Mouse (Mus musculus) heart, embryonic 12.5 days (tissue): ENCODE results near the gene Tmsb10. TPM values are rescaled to one million over a fixed set of nuclear protein-coding genes. Genes with fewer than 3 reads are reported as not detected.

Source experiments
- ATAC-seq: fragments of 200-750 bp; cut with Nextera tagmentation; 2 replicates; pipeline ENCODE4 v1.8.0; 2017; ENCODE audit warnings: moderate TSS enrichment, moderate library complexity; ENCODE audit not compliant: insufficient number of reproducible peaks, low FRiP score
- H3K27ac ChIP-seq: fragments of 300-500 bp; sonication (generic); 2 replicates; pipeline ENCODE4 v1.5.1; 2016; ENCODE audit warnings: mild to moderate bottlenecking, moderate library complexity; ENCODE audit not compliant: poor library complexity, severe bottlenecking
- H3K27me3 ChIP-seq: fragments of 300-500 bp; sonication (generic); replicated peaks from 2 replicates; pipeline ENCODE4 v1.6.1; 2016; ENCODE audit warnings: mild to moderate bottlenecking, moderate library complexity
- H3K36me3 ChIP-seq: fragments of 300-500 bp; sonication (generic); 2 replicates; pipeline ENCODE4 v1.6.1; 2016; ENCODE audit warnings: mild to moderate bottlenecking, moderate library complexity
- H3K4me1 ChIP-seq: fragments of 300-500 bp; sonication (generic); replicated peaks from 2 replicates; pipeline ENCODE4 v1.6.1; 2016; ENCODE audit warnings: mild to moderate bottlenecking
- H3K4me2 ChIP-seq: fragments of 300-500 bp; sonication (generic); 2 replicates; pipeline ENCODE4 v1.6.1; 2016; ENCODE audit warnings: mild to moderate bottlenecking, moderate library complexity
- H3K4me3 ChIP-seq: fragments of 300-500 bp; sonication (generic); 2 replicates; pipeline ENCODE4 v1.5.1; 2016; ENCODE audit warnings: mild to moderate bottlenecking
- H3K9ac ChIP-seq: fragments of 300-500 bp; sonication (generic); 2 replicates; pipeline ENCODE4 v1.6.1; 2016; ENCODE audit warnings: mild to moderate bottlenecking, moderate library complexity
- H3K9me3 ChIP-seq: fragments of 300-500 bp; sonication (generic); replicated peaks from 2 replicates; pipeline ENCODE4 v1.6.1; 2016; ENCODE audit warnings: mild to moderate bottlenecking, moderate library complexity
- WGBS: fragments of 180-500 bp; shearing (Covaris S2); methylation state at CpG from one replicate; pipeline ENCODE4 v1.1.7; 2016; 5-methylcytosine and 5-hydroxymethylcytosine counted together
- polyA plus RNA-seq: library from polyadenylated mRNA; unstranded; fragments of >200 nt; fragmentation: Nextera tagmentation; extraction: Ambion mirVana; gene quantifications from 2 replicates; pipeline ENCODE4 v1.2.1, GENCODE M21; 2016

Gene Tmsb10
- polyA plus RNA-seq, 1 experiment from 2014 or later = 2,375 TPM

DNA sequence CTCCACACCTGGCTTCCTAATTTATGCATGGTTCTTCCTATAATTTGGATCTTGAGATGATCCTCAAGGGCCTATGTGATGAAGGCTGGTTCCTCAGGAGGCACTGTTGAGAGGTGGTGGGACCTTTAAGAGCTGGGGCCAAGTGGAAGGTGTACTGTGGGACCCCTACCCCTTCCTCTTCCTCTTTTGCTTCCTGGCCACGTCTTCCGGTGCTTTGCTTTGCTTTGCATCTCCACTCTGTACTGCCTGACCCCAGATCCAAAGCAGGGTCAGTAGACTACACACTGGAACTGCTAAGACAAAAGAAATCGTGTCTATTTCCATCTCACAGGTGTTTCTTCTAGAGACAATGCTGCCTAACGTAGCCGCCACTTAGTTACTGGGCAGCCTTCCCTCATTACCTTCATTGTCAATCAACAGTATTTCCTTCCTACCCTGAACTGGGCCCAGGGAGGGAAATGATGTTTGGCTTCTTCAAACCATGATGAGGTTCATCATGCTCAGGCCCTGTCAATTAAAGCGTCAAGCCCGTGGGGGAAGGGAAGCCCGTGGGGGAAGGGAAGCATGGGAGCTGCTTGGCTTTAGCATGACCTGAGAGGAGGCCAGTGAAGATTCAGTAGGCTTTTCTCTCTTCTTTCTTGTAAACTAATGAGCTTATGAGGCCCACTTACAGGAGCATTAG lies 2.9 kb downstream of the Tmsb10 start:
- ATAC-seq = no peak
- Histone ChIP-seq H3K27ac (peak overlapping the region; percentile 43; the same call in 1 of the 2 replicates), H3K9ac (0 out of 2 replicates have a peak overlapping the region, but pooled peaks have one; percentile 8), H3K4me3 (peak overlapping the region; percentile 97), H3K4me1 (peaks cover 29% of the 10 kb centered on the region), H3K4me2 (peak overlapping the region; percentile 71), H3K27me3 (no peaks in the 10 kb centered on the region), H3K36me3 (no peaks in the 10 kb centered on the region), H3K9me3 (no peaks in the 10 kb centered on the region)
- WGBS = 49% methylated on average over 8 of the region's 8 CpGs

DNA sequence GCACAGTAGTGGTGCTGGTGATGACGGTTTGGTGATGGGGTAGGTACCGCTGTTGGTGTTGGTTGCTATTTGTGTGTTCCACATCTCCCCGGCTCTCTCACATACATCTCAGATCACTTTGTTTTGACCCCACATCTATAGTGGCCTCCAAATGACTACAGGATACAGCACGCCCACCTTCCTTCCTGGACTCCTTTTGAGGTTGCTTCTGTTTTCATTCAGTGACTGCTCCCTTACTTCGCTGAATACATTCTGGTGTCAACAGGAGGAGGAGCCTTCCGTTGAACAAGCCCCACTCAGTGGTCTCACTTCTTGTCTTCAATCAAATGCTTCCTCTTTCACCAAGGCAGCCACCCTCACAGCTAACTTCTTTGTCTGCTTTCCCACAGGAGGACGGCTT lies 3.8 kb downstream of the Tmsb10 start:
- H3K9me3 ChIP-seq = no peaks in the 10 kb centered on the region
- H3K9ac ChIP-seq = no peak overlapping the region
- peaks cover 29% of the 10 kb centered on the region for H3K4me1 ChIP-seq
- no peak for ATAC-seq
- WGBS = 58% methylated on average over 7 of the region's 7 CpGs
- no peaks in the 10 kb centered on the region for H3K27me3 ChIP-seq
- no peak overlapping the region for H3K4me3 ChIP-seq
- no peaks in the 10 kb centered on the region for H3K36me3 ChIP-seq
- H3K27ac ChIP-seq = no peak overlapping the region
- no peak overlapping the region for H3K4me2 ChIP-seq

DNA sequence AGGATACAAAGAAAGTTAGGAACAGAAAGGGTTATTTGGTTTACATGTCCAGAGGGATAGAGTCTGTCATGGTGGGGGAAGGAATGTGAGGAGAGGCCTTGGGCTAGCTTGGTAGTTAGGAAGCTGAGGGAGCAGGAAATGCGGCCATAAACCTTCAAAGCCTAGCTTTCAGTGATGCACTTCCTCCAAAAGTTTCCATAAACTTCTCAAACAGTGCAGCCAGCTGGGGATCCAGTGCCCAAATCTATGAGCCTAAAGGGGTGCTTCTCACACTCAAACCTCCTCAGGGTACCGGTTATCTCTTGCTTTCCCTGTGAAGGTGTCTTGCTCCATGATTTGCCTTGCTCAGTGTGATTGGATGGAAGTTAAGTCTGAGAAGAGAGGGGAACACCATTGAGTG lies 5.6 kb downstream of the Tmsb10 start:
- H3K9ac ChIP-seq = no peak overlapping the region
- no peaks in the 10 kb centered on the region for H3K36me3 ChIP-seq
- no peaks in the 10 kb centered on the region for H3K9me3 ChIP-seq
- H3K4me2 ChIP-seq = no peak overlapping the region
- no peak for ATAC-seq
- H3K4me1 ChIP-seq = peaks cover 23% of the 10 kb centered on the region
- WGBS = 73% methylated on average over 2 of the region's 2 CpGs
- H3K27me3 ChIP-seq = no peaks in the 10 kb centered on the region
- H3K27ac ChIP-seq = no peak overlapping the region
- H3K4me3 ChIP-seq = no peak overlapping the region

DNA sequence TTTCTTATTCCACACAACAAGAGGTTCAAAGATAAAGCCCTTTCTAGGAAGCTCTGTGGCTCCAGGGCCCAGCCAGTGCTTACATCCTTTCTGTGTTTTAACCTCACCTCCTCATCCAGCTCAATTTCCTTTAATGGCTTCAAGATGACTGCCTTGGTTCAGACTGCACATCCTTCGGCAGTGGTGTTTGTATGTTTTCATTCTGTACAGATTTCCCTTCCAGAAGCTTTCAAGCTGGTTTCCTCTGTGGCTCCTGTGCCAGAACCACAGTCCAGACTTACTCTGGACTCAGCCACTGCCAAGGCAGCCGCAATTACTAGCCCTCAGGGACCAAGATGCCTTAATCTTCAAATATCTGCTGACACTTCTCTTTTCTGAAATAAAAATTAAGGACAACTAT lies 6.3 kb downstream of the Tmsb10 start:
- Histone ChIP-seq H3K4me2 (no peak overlapping the region), H3K9me3 (peaks cover 6% of the 10 kb centered on the region; the same call in 1 of the 2 replicates), H3K27ac (no peak overlapping the region), H3K36me3 (no peaks in the 10 kb centered on the region), H3K27me3 (no peaks in the 10 kb centered on the region), H3K4me1 (peaks cover 23% of the 10 kb centered on the region), H3K9ac (no peak overlapping the region), H3K4me3 (no peak overlapping the region)
- WGBS = 71% methylated on average over 2 of the region's 2 CpGs
- no peak for ATAC-seq

DNA sequence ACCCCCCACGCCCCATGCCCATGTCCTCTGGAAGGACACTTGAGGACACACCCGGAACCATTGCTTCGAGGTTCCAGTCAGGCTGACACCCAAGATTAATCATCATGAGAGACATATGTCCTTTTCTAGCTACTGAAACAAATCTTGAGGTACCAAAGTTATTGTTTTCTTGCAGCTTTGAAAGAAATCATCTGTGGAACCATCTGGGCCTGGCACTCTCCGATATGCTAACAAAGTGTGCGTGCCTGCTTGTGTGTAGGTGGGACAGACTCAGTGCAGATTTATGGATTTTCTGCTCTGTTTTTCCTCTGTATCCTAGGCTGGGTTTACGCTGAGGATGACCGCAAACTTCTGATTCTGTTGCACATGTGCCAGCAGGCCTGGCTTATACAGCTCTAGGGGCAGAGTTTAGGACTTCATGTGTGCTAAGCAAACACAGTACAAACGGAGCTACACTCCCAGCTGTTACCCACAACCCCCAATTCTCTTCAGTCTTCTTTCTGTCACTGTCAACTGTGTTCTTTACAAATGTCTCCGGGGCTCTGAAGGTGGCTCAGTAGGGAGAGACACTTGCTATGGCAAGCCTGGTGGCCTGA lies 9.3 kb downstream of the Tmsb10 start:
- no peak for ATAC-seq
- Histone ChIP-seq H3K9me3 (peaks cover 15% of the 10 kb centered on the region), H3K4me1 (no peaks in the 10 kb centered on the region), H3K27ac (no peak overlapping the region), H3K36me3 (no peaks in the 10 kb centered on the region), H3K4me3 (no peak overlapping the region), H3K27me3 (no peaks in the 10 kb centered on the region), H3K9ac (no peak overlapping the region), H3K4me2 (no peak overlapping the region)
- WGBS = 81% methylated on average over 9 of the region's 9 CpGs

DNA sequence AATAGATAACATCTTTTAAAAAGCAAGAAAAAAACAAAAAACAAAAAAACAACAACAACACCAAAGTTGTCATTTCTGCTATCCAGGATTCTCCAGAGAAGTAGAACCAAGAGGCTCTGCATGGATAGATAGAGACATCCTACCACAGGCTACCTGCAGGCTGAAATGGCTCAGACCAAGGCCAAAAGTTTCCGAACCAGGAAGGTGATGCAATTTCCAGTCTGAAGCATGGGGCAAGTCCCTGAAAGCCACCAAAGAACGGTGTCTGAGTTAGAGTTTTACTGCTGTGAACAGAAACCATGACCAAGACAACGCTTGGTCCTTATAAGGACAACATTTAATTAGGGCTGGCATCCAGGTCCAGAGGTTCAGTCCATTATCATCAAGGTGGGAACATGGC lies 10.2 kb downstream of the Tmsb10 start:
- WGBS = 83% methylated on average over 3 of the region's 3 CpGs
- Histone ChIP-seq H3K4me3 (no peak overlapping the region), H3K4me1 (no peaks in the 10 kb centered on the region), H3K9ac (no peak overlapping the region), H3K27me3 (no peaks in the 10 kb centered on the region), H3K36me3 (no peaks in the 10 kb centered on the region), H3K4me2 (no peak overlapping the region), H3K9me3 (peaks cover 15% of the 10 kb centered on the region), H3K27ac (no peak overlapping the region)
- ATAC-seq = no peak

DNA sequence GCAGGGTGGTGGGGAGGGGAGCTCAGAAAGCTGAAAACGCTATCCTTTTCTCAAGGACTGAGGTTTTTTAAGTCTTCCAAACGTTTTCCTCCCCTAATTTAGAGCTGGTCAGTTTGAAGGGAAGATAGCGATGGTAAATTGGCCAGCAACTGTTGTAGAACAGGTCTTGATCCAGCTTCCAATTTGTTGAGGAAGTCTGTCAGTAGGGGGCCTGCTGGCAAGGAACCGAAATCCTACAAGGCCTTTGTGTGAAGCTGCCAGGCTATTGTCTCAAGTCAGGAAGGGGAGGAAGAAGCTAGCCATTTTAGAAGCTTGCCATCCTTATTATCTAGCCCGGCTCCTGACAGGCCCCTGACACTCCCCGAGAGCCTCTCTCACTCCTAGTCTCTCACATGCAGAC lies 10.6 kb downstream of the Tmsb10 start:
- no peak overlapping the region for H3K27ac ChIP-seq
- 56% methylated on average over 6 of the region's 6 CpGs for WGBS
- no peak for ATAC-seq
- no peak overlapping the region for H3K9ac ChIP-seq
- peaks cover 15% of the 10 kb centered on the region for H3K9me3 ChIP-seq
- no peaks in the 10 kb centered on the region for H3K27me3 ChIP-seq
- no peaks in the 10 kb centered on the region for H3K4me1 ChIP-seq
- H3K4me3 ChIP-seq = no peak overlapping the region
- no peaks in the 10 kb centered on the region for H3K36me3 ChIP-seq
- H3K4me2 ChIP-seq = no peak overlapping the region

DNA sequence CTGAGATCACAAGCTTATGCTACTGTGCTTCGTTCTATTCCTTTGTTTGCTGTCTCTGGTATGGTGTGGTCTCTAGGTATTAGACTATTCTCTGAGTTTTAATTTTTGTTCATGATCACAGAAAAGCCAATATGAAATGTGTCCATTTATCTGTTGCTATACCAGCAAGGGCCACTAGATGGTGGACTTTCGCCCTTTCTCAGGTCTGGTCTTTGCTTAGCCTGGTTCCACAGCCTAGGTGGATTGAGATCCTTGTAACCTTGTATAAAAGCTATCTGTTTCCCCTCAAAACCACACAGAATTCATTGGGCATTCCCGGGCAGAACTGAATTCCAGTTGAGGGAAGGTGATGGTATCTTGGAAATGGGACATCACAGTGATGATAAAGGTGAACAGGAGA lies 18.1 kb downstream of the Tmsb10 start:
- no peak overlapping the region for H3K4me2 ChIP-seq
- no peak overlapping the region for H3K9ac ChIP-seq
- no peaks in the 10 kb centered on the region for H3K4me1 ChIP-seq
- no peak overlapping the region for H3K27ac ChIP-seq
- no peak for ATAC-seq
- no peaks in the 10 kb centered on the region; the same call in 1 of the 2 replicates for H3K9me3 ChIP-seq
- H3K36me3 ChIP-seq = no peaks in the 10 kb centered on the region
- H3K4me3 ChIP-seq = no peak overlapping the region
- H3K27me3 ChIP-seq = no peaks in the 10 kb centered on the region
- WGBS = 4% methylated on average over 3 of the region's 3 CpGs

DNA sequence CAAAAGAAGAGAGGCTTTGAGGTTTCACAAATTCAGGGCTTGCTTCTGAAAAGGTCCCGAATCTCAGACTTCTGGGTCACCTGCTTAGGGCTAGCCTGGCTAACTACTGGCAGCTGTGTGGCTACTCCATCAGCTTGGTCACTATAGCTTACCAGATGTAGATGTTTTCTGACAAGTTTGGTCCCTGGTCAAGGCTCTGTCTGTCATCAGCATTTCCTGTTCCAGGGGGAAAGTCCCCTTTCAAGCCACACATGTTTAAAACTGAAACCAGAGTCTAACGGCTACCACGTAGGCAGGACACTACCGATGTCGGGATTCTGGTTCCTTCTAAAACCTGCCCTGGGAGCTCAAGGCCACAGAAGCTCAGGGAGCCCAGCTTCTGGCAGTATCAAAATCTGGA lies 20.7 kb downstream of the Tmsb10 start:
- H3K4me3 ChIP-seq = no peak overlapping the region
- no peaks in the 10 kb centered on the region for H3K4me1 ChIP-seq
- H3K4me2 ChIP-seq = no peak overlapping the region
- H3K27me3 ChIP-seq = no peaks in the 10 kb centered on the region
- WGBS = 49% methylated on average over 5 of the region's 5 CpGs
- H3K27ac ChIP-seq = no peak overlapping the region
- H3K36me3 ChIP-seq = no peaks in the 10 kb centered on the region
- H3K9me3 ChIP-seq = 0 out of 2 replicates have a peak, but pooled peaks cover 5% of the 10 kb centered on the region
- ATAC-seq = no peak
- H3K9ac ChIP-seq = no peak overlapping the region

DNA sequence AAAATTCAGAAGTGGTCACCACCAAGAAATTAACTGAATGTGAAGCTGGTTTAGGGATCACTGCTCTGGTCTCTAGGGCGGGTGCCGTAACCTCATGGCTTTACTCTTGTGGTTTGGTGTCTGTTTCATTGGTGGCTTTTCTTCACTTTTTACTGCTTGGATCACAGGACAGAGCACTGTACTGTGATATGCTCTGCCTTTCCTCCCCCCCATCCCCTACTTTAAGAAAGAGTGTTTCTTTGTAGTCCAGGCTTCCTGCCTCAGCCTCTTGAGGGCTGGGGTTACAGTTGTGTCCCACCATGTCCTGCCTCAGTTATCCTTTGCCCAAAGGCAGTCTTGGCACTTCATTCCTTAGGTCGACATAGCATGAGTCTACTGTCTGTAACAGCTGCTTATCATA lies 21.1 kb downstream of the Tmsb10 start:
- H3K27ac ChIP-seq = no peak overlapping the region

DNA sequence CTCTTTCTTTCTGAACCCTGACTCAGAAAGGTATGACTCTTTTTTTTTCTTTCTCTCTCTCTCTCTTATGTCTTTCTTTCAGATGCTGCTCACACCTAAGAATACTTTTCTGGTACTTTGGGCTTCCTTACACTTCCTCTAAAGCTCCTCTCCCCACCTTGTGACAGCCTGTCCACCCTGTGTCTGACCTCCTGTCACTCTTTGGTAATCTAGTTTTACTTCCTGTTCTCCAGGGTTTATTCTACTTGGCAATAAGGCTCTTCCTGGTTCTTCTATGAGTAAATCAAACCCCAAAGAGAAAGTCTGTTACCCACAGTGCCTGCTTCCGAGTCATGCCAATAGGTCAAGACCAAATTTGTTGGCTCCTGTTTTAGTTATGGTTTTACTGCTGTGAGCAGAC lies 25.6 kb downstream of the Tmsb10 start:
- no peaks in the 10 kb centered on the region for H3K27me3 ChIP-seq
- H3K27ac ChIP-seq = no peak overlapping the region
- H3K4me3 ChIP-seq = no peak overlapping the region
- ATAC-seq = no peak
- H3K9me3 ChIP-seq = 0 out of 2 replicates have a peak, but pooled peaks cover 5% of the 10 kb centered on the region
- 76% methylated on average over 1 of the region's 1 CpGs for WGBS
- no peaks in the 10 kb centered on the region for H3K36me3 ChIP-seq
- no peaks in the 10 kb centered on the region for H3K4me1 ChIP-seq
- no peak overlapping the region for H3K4me2 ChIP-seq
- H3K9ac ChIP-seq = no peak overlapping the region

More for the DNA sequence above, 21.1 kb downstream of the Tmsb10 start:
- Histone ChIP-seq H3K4me1 (no peaks in the 10 kb centered on the region), H3K36me3 (no peaks in the 10 kb centered on the region), H3K9ac (no peak overlapping the region), H3K4me2 (no peak overlapping the region), H3K4me3 (no peak overlapping the region), H3K27me3 (no peaks in the 10 kb centered on the region), H3K9me3 (0 out of 2 replicates have a peak, but pooled peaks cover 5% of the 10 kb centered on the region)
- 68% methylated on average over 3 of the region's 3 CpGs for WGBS
- no peak for ATAC-seq
